Mouse (Mus musculus): ENCODE results near the gene Slc25a25.
A peak's percentile ranks its signal among the peaks of the same experiment; 100 is the strongest.

Slc25a25 gene

DNA sequence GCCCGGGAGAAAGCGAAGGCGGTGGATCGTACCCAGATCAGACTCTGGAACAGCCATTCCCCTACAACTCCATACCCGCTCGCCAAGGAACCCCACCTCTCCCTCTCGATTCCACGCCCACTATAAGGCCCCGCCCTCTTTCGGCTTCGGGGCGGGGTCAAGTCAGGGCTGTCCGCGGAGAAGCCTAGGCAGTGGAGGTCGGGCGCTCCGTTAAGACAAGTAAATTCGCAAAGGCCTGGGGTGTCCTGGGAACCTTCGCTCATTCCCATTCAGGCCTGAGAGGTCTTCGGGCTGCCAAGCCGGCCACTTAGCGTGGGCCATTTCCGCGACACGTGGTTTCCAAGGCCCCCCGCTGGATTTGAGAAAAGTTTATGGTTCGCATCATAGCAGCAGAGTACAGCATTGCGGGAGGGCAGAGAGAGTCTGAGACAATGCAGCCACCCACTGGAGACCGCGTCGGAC, 55.7 kb downstream of the Slc25a25 start, which contains the start of gene Ptges2:
Gene Ptges2 (plus strand): TSS at position 413 of the 462 bp plus-strand sequence.
- DNase-seq = peak; percentile 91 to 95

DNA sequence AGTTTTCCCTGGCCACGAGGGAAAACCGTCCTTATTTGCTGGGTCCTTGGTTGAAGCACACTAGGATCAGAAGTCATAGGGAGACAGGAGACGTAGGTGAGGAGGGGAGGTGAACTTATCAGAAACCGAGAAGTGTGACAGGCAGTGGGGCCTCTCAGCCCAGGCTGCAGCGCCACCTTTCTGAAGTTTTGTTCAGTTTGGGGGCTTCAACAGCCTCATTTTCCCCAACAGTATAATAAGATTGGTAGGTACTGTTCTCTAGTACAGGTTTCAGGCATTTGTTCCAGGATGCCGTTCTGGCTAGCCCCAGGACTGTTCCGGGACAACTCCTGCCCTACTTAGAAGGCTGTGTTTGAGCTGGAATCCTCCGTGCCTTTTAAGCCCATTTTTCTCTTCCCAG, 56.3 kb downstream of the Slc25a25 start:
- DNase-seq = peak; percentile 66 to 76

DNA sequence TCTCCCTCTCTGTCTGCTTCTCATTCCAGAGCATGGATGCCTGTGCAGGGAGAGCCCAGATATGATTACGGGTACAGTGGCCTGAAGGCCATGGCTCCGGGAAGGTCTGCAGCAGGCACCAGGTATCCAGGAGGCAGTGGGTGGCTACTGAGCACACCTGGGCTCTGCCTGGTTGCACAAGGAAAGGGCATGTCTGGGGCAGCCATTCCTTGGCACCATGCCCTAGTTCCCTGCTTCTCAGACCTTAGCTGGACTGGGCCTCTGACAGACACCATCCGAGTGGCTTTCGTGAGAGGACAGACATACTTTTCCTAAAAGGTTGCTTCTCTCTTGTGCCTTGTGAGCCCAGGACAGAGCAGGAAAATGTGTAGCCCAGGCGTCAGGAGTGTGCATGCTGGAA, 59.2 kb downstream of the Slc25a25 start:
- DNase-seq = peak; percentile 70 to 82

DNA sequence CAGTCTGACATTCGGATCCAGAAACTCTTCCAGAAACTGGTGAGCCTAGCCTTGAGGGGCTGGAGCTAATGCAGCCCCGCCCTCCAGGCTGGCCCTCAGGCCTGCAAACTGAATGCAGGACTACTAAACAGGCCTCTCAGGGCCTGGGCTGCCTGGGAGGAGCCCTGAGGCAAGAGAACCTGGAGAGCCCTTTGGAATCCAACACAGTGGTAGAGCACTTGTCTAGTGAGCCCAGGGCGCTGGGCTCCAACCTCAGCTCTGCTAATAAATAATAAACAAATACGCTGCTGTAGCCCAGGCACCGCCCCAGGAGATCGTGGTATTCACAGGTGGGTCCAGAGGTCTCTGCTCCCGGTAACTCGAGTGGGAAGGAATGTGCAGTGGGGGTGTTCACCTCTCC, 60.4 kb downstream of the Slc25a25 start:
- DNase-seq = peak in 1 of 2 experiments; percentile 54

- DNase-seq = no peak
Observed at GRCm38 (mm10) chr2:32389157-32389556, 62.1 kb downstream of the Slc25a25 start.

DNA sequence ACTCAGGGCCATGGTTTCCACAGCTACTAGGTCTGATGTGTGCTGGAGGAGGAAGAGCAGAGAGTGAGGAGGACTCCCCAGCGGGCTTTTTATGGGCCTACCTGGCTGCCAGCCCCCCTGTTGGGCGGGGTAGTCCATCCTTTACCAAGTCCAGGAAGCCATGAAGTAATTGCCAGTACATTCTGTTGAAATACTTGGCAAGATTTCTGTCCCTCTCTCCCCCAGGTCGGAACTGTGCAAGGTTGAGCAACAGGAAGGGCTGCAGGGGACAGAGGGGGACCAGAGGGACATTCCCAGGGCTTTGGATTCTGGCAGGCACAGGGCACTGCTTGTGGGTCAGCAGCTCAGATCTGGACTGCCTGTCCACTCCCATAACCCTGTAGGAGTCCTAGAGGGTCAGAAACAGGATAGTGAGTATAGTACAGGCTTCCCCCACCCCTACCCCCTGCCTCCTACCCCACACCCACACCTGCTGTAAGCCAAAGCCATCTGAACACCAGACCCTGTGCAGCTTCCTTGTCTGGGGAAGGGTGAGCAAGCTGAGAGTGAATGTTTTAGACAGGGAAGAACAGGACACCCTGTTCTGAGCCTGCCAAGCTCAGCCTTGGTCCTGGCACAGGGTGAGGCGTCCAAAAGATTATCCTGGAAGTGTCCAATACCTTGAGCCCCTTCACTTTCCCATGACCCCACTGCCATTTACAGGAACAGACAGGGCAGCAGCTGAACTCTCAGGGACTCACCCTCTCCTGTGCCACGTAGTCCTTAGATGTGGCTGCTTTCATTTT, 63.3 kb downstream of the Slc25a25 start, which contains the start of gene Lcn2:
Gene Lcn2 (minus strand): TSS at position 547 of the 785 bp plus-strand sequence.
- DNase-seq = no peak

GRCm38 (mm10) chr2:32382689-32383088, 68.6 kb downstream of the Slc25a25 start:
- DNase-seq = no peak

- DNase-seq = peak; percentile 97
Observed at GRCm38 (mm10) chr2:32381775-32382223, 69.4 kb downstream of the Slc25a25 start, which contains the start of gene 1110008P14Rik. Gene 1110008P14Rik, minus strand, starts transcription at chr2:32381938.

DNA sequence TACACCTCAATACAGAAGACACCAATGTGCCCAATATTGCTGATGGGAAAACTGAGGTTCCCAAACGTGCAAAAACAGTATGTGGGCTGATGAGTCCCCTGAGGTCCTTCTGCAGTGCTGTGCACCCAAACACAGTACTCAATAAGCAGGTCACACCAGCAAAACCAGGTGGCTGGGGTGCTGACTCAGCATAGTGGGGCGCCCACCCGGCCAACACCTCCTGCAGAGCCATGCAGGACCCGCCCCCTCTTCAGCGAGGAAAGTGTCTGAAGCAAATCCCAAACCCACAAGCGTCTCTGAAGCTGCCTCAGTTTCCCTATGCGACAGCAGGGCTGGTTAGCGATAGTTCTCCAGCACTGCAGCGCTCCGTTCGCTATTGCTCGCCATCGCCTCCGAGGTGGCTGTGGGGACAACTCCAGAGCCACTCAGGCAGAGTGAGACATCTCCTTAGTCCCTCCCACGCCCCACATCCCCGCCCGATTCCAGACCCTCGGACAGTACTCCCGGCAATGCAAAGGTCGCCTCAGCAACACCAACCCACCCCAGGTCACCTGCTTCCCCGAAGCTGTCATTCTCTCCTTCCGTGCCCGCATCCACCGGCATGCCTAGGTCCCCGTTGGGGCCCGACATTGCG, 70.0 kb downstream of the Slc25a25 start:
- peak; percentile 66 to 73 for DNase-seq

GRCm38 (mm10) chr2:32380001-32380500, 71.2 kb downstream of the Slc25a25 start:
- DNase-seq = no peak

DNA sequence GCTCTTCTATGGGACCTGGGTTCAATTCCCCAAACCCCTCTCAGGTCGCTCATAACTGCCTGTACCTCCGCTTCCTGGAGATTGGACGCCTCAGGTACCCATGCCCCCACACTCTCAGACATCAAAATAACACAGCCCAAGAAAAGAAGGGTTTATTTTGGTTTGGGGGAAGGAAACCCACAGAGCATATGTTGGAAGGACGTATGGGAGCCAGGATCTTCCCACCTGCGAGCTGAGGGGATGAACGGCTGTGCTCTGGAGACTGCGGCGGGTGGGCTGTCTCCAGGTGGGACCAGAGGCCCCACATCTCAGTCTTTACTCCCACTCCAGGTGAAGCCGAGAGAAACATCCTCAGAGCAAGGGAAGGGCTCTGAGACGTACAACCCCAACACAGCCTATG, 74.3 kb downstream of the Slc25a25 start:
- DNase-seq = no peak

- DNase-seq = no peak
Observed at GRCm38 (mm10) chr2:32375317-32375940, 75.8 kb downstream of the Slc25a25 start.

- no peak for DNase-seq
Observed at GRCm38 (mm10) chr2:32374191-32374590, 77.1 kb downstream of the Slc25a25 start.

DNA sequence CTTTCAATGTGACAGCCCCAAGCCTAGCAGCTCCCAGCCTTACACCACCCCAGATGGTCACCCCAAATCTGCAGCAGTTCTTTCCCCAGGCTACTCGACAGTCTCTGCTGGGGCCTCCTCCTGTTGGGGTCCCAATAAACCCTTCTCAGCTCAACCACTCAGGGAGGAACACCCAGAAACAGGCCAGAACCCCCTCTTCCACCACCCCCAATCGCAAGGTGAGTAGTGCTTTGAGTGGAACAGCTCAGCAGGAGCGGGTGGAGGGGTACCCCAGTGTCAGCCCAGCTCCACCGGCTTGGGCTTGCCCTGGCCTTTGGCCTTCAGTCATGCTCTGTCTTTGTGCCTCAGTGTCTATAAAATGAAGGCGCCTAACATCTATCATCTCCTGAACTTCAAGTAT, 83.9 kb downstream of the Slc25a25 start:
- DNase-seq = no peak

All from kidney, postnatal 4 days (tissue).